Mouse (Mus musculus): ENCODE results near the gene Gpr22.

Gpr22 gene

GRCm38 (mm10) chr12:31713600-31713999 is at the start of gene Gpr22:
Gene Gpr22, minus strand, starts transcription at chr12:31713947.
- in situ Hi-C loops (cut with MboI) = no loop called here

- in situ Hi-C loops (cut with MboI) = no loop called here
These were observed 42.4 kb upstream of the Gpr22 start for GRCm38 (mm10) chr12:31755885-31756755.

- in situ Hi-C loops (cut with MboI) = no loop called here
These were observed 40.7 kb upstream of the Gpr22 start for GRCm38 (mm10) chr12:31754465-31754864.

GRCm38 (mm10) chr12:31749846-31750245 is 36.1 kb upstream of the Gpr22 start:
- in situ Hi-C loops (cut with MboI) = no loop called here

- in situ Hi-C loops (cut with MboI) = no loop called here
These were observed 33.6 kb upstream of the Gpr22 start for GRCm38 (mm10) chr12:31747301-31747700.

GRCm38 (mm10) chr12:31734616-31735015 is 20.9 kb upstream of the Gpr22 start:
- in situ Hi-C loops (cut with MboI) = no loop called here

- in situ Hi-C loops (cut with MboI) = no loop called here
These were observed 16.4 kb upstream of the Gpr22 start for GRCm38 (mm10) chr12:31730126-31730525.

- in situ Hi-C loops (cut with MboI) = no loop called here
These were observed 13.0 kb upstream of the Gpr22 start for GRCm38 (mm10) chr12:31726707-31727106.

- in situ Hi-C loops (cut with MboI) = no loop called here
These were observed 11.9 kb upstream of the Gpr22 start for GRCm38 (mm10) chr12:31725511-31726275.

- in situ Hi-C loops (cut with MboI) = no loop called here
These were observed 10.8 kb upstream of the Gpr22 start for GRCm38 (mm10) chr12:31724576-31724975.

GRCm38 (mm10) chr12:31719586-31720275 is 6.0 kb upstream of the Gpr22 start:
- in situ Hi-C loops (cut with MboI) = no loop called here

GRCm38 (mm10) chr12:31714070-31714469 is 323 bp upstream of the Gpr22 start:
- in situ Hi-C loops (cut with MboI) = no loop called here

GRCm38 (mm10) chr12:31712727-31713126 is 1.0 kb downstream of the Gpr22 start:
- in situ Hi-C loops (cut with MboI) = no loop called here

- in situ Hi-C loops (cut with MboI) = no loop called here
These were observed 1.5 kb downstream of the Gpr22 start for GRCm38 (mm10) chr12:31712233-31712632.

- in situ Hi-C loops (cut with MboI) = no loop called here
These were observed 4.1 kb downstream of the Gpr22 start for GRCm38 (mm10) chr12:31709665-31710064.

GRCm38 (mm10) chr12:31707531-31707930 is 6.2 kb downstream of the Gpr22 start:
- in situ Hi-C loops (cut with MboI) = no loop called here

- in situ Hi-C loops (cut with MboI) = no loop called here
These were observed 7.6 kb downstream of the Gpr22 start for GRCm38 (mm10) chr12:31706168-31706567.

GRCm38 (mm10) chr12:31703904-31704303 is 9.8 kb downstream of the Gpr22 start:
- in situ Hi-C loops (cut with MboI) = no loop called here

GRCm38 (mm10) chr12:31701411-31701810 is 12.3 kb downstream of the Gpr22 start:
- in situ Hi-C loops (cut with MboI) = no loop called here

GRCm38 (mm10) chr12:31700623-31701347 is 13.0 kb downstream of the Gpr22 start:
- in situ Hi-C loops (cut with MboI) = no loop called here

GRCm38 (mm10) chr12:31693278-31693677 is 20.5 kb downstream of the Gpr22 start:
- in situ Hi-C loops (cut with MboI) = no loop called here

- in situ Hi-C loops (cut with MboI) = no loop called here
These were observed 27.1 kb downstream of the Gpr22 start for GRCm38 (mm10) chr12:31686679-31687078.
